Mouse (Mus musculus) layer of hippocampus, postnatal 36 days (tissue): Measurements from ENCODE around the gene Tob1. TPM values are rescaled to one million over a fixed set of nuclear protein-coding genes. Genes with fewer than 3 reads are reported as not detected.
A peak's percentile ranks its signal among the peaks of the same experiment; 100 is the strongest.

Source experiments
- DNase-seq, 2 experiments: peaks; one replicate each; pipeline ENCODE4 v3.0.0; 2022
- total RNA-seq, 2 experiments: library from RNA; stranded (reverse); gene quantifications; 2 replicates each; pipeline ENCODE4 v1.2.3; 2021

The Tob1 gene
- total RNA-seq, 2 experiments from 2014 or later, result 37.5 to 37.7 TPM

- DNase-seq, result no peak
Observed at GRCm38 (mm10) chr11:94198405-94199146, 12.7 kb upstream of the Tob1 start.

GRCm38 (mm10) chr11:94199771-94200170 is 11.5 kb upstream of the Tob1 start:
- no peak for DNase-seq

- DNase-seq, result no peak
Observed at GRCm38 (mm10) chr11:94200422-94200821, 10.8 kb upstream of the Tob1 start.

- no peak for DNase-seq
Observed at GRCm38 (mm10) chr11:94202106-94202505, 9.1 kb upstream of the Tob1 start.

GRCm38 (mm10) chr11:94203066-94203465 is 8.2 kb upstream of the Tob1 start:
- no peak for DNase-seq

GRCm38 (mm10) chr11:94206398-94207114 is 4.7 kb upstream of the Tob1 start:
- no peak for DNase-seq

- DNase-seq, result no peak
Observed at GRCm38 (mm10) chr11:94208811-94209675, 2.2 kb upstream of the Tob1 start.

- peak in 1 of 2 experiments; percentile 43 for DNase-seq
Observed at GRCm38 (mm10) chr11:94209695-94210131, 1.5 kb upstream of the Tob1 start.

- peak; percentile 87 to 90 for DNase-seq
Observed at GRCm38 (mm10) chr11:94210191-94211086, 815 bp upstream of the Tob1 start.

GRCm38 (mm10) chr11:94211651-94212488 is 616 bp downstream of the Tob1 start:
- peak; percentile 60 to 67 for DNase-seq

- DNase-seq, result no peak
Observed at GRCm38 (mm10) chr11:94212489-94212836, 1.2 kb downstream of the Tob1 start.

- DNase-seq, result no peak
Observed at GRCm38 (mm10) chr11:94212997-94213396, 1.7 kb downstream of the Tob1 start.

GRCm38 (mm10) chr11:94213735-94214594 is 2.7 kb downstream of the Tob1 start:
- DNase-seq, result peak in 1 of 2 experiments; percentile 21

- DNase-seq, result no peak
Observed at GRCm38 (mm10) chr11:94215581-94215980, 4.3 kb downstream of the Tob1 start.

GRCm38 (mm10) chr11:94216247-94216646 is 5.0 kb downstream of the Tob1 start:
- no peak for DNase-seq

- DNase-seq, result no peak
Observed at GRCm38 (mm10) chr11:94221257-94221656, 10.0 kb downstream of the Tob1 start.

- DNase-seq, result no peak
Observed at GRCm38 (mm10) chr11:94223531-94223930, 12.3 kb downstream of the Tob1 start.

GRCm38 (mm10) chr11:94225985-94226384 is 14.7 kb downstream of the Tob1 start:
- no peak for DNase-seq

- no peak for DNase-seq
Observed at GRCm38 (mm10) chr11:94228416-94228815, 17.2 kb downstream of the Tob1 start.
